Mouse (Mus musculus) erythroblast, embryonic 14.5 days (primary cell): ENCODE measurements around the gene Pim2.

Source experiments
- GATA1 ChIP-seq: IDR thresholded peaks from 2 replicates; pipeline ENCODE4 v1.6.1; 2012; ENCODE audit warnings: low read length, inconsistent platforms, mixed read lengths
- TAL1 ChIP-seq: IDR thresholded peaks from 3 replicates; pipeline ENCODE4 v1.6.1; 2012; ENCODE audit warnings: low read length, inconsistent platforms, mixed read lengths

DNA sequence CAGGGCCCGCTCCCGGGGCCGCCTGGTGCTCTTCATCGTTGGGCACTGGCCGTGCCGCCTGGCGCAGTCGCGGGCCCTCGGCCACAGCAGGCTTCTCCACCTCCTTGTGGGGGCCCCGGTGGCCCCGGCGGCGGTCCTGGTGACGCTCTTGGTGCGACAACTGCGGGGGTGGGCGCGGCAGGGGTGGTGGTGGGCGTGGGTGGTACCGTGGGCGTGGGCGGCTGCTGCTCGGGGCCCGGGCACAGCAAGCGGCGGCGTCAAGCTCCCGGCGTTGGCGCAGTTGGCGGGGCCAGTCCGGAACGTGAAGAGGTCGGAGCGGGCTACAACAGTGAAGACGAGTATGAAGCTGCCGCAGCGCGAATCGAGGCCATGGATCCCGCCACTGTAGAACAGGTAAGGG is 35.7 kb upstream of the Pim2 start:
- no peak for TF ChIP-seq TAL1
- no peak for TF ChIP-seq GATA1
